Mouse (Mus musculus): ENCODE measurements around the gene Slc4a4. TPM values are rescaled to one million over a fixed set of nuclear protein-coding genes. Genes with fewer than 3 reads are reported as not detected.
A peak's percentile ranks its signal among the peaks of the same experiment; 100 is the strongest.

The Slc4a4 gene
- polyA plus RNA-seq, 1 experiment, result 0.04 TPM

DNA sequence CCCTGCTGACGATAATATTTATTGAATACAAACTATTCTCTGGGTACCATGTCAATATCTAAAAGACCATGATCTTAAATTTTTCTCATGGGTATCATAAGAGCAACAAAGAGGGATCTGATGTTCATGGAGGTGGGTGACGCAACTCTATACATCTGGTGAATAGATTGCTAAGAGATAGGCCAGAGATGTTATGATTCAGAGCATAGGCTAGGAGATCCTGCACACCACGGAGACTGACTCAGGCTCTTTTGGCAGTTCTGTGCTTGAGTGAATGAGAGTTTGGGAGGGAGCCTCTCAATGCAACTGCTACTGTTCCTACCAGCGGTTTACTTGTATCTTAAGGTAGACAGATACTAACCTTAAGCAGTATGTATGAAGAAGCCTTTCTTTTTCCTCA, 79.9 kb downstream of the Slc4a4 start:
- Histone ChIP-seq H3K27me3 (ENCODE audit: control insufficient read depth, insufficient read depth, insufficient read length) (no peaks in the 10 kb centered on the region), H3K79me2 (ENCODE audit: control insufficient read depth, insufficient read depth) (no peaks in the 10 kb centered on the region), H3ac (ENCODE audit: control insufficient read depth, insufficient read length) (no peak overlapping the region), H3K36me3 (ENCODE audit: control insufficient read depth, insufficient read depth) (no peaks in the 10 kb centered on the region), H3K4me2 (ENCODE audit: low read depth) (no peak overlapping the region), H3K4me3 (no peak overlapping the region)
- TF ChIP-seq E2F4 (IDR thresholded peaks at IDR 0.05; ENCODE audit: insufficient read depth), result no peak
- TF ChIP-seq CEBPB (IDR thresholded peaks at IDR 0.05; ENCODE audit: insufficient read depth, poor library complexity, severe bottlenecking), result no peak
- TF ChIP-seq TCF12 (IDR thresholded peaks at IDR 0.05; ENCODE audit: insufficient read depth, poor library complexity, severe bottlenecking), result no peak
- no peak for TF ChIP-seq SRF (IDR thresholded peaks at IDR 0.05; ENCODE audit: control insufficient read depth, insufficient read length, low read depth)
- TF ChIP-seq MAX (IDR thresholded peaks at IDR 0.05; ENCODE audit: low read depth), result no peak
- TF ChIP-seq MYOD1 (IDR thresholded peaks at IDR 0.05; ENCODE audit: control insufficient read depth in 1 of 3, insufficient read length in 2 of 3, low read depth in 2 of 3), result no peak

DNA sequence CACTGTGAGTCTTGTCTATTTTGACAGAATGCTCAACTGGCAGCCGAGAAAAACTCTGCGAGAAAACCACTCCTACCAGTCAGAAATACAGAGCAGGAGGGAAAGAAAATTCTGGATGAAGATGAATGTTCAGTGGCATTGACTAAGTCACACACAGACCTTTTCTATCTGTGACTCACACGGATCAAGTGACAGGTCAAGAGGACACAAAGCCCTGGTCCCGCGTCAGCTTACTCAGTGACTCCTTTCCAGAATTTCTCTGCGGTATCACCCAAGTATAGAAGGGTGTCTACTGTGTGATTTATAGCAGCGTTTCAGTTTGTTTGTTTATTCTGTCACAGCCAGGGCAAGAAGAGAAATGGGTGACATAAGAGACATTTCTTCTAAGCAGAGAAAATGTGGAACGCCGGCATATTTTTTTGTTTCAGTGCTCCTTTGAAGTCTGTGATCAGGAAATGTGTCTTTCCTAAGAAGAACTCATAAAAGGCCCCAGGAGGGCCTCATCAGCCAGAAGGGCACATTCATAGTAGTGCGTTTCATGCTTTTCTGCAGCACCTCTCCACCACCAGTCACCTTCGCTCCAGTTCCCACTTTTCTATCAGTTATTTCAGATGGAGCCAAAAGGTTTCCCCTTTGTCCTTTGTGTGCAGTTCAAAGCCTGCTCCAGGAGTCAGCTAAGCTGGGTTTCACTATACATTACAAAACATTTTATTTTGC, 82.5 kb downstream of the Slc4a4 start:
- Histone ChIP-seq H3ac (ENCODE audit: control insufficient read depth, insufficient read length) (no peak overlapping the region), H3K27me3 (ENCODE audit: control insufficient read depth, insufficient read depth, insufficient read length) (no peaks in the 10 kb centered on the region), H3K36me3 (ENCODE audit: control insufficient read depth, insufficient read depth) (no peaks in the 10 kb centered on the region), H3K4me3 (no peak overlapping the region), H3K79me2 (ENCODE audit: control insufficient read depth, insufficient read depth) (no peaks in the 10 kb centered on the region), H3K4me2 (ENCODE audit: low read depth) (peak overlapping the region; percentile 57)
- no peak for TF ChIP-seq TCF12 (IDR thresholded peaks at IDR 0.05; ENCODE audit: insufficient read depth, poor library complexity, severe bottlenecking)
- no peak for TF ChIP-seq MAX (IDR thresholded peaks at IDR 0.05; ENCODE audit: low read depth)
- TF ChIP-seq MYOD1 (IDR thresholded peaks at IDR 0.05; ENCODE audit: control insufficient read depth in 1 of 3, insufficient read length in 2 of 3, low read depth in 2 of 3), result no peak
- no peak for TF ChIP-seq TCF3 (IDR thresholded peaks at IDR 0.05; ENCODE audit: insufficient read length, low read depth)
- TF ChIP-seq POLR2AphosphoS2 (IDR thresholded peaks at IDR 0.05; ENCODE audit: insufficient read length, low read depth), result no peak
- TF ChIP-seq REST (IDR thresholded peaks at IDR 0.05; ENCODE audit: insufficient read depth, insufficient read length), result no peak
- no peak for TF ChIP-seq SRF (IDR thresholded peaks at IDR 0.05; ENCODE audit: control insufficient read depth, insufficient read length, low read depth)
- no peak for TF ChIP-seq MYOG (IDR thresholded peaks at IDR 0.05; ENCODE audit: control insufficient read depth in 1 of 3, insufficient read depth in 1 of 3, insufficient read length in 2 of 3, low read depth in 2 of 3)

- Histone ChIP-seq H3K4me3 (no peak overlapping the region), H3ac (ENCODE audit: control insufficient read depth, insufficient read length) (no peak overlapping the region), H3K27me3 (ENCODE audit: control insufficient read depth, insufficient read depth, insufficient read length) (no peaks in the 10 kb centered on the region), H3K79me2 (ENCODE audit: control insufficient read depth, insufficient read depth) (no peaks in the 10 kb centered on the region), H3K36me3 (ENCODE audit: control insufficient read depth, insufficient read depth) (no peaks in the 10 kb centered on the region), H3K4me2 (ENCODE audit: low read depth) (no peak overlapping the region)
- no peak for TF ChIP-seq POLR2A (IDR thresholded peaks at IDR 0.05; ENCODE audit: insufficient read length, low read depth)
- TF ChIP-seq CEBPB (IDR thresholded peaks at IDR 0.05; ENCODE audit: insufficient read depth, poor library complexity, severe bottlenecking), result no peak
- TF ChIP-seq SRF (IDR thresholded peaks at IDR 0.05; ENCODE audit: control insufficient read depth, insufficient read length, low read depth), result no peak
- TF ChIP-seq MYOG (IDR thresholded peaks at IDR 0.05; ENCODE audit: control insufficient read depth in 1 of 3, insufficient read depth in 1 of 3, insufficient read length in 2 of 3, low read depth in 2 of 3), result no peak
- TF ChIP-seq TCF3 (IDR thresholded peaks at IDR 0.05; ENCODE audit: insufficient read length, low read depth), result no peak
- no peak for TF ChIP-seq E2F4 (IDR thresholded peaks at IDR 0.05; ENCODE audit: insufficient read depth)
- TF ChIP-seq POLR2AphosphoS2 (IDR thresholded peaks at IDR 0.05; ENCODE audit: insufficient read length, low read depth), result no peak
- no peak for TF ChIP-seq USF1 (IDR thresholded peaks at IDR 0.05; ENCODE audit: low read depth)
- TF ChIP-seq TCF12 (IDR thresholded peaks at IDR 0.05; ENCODE audit: insufficient read depth, poor library complexity, severe bottlenecking), result no peak
- no peak for TF ChIP-seq MYOD1 (IDR thresholded peaks at IDR 0.05; ENCODE audit: control insufficient read depth in 1 of 3, insufficient read length in 2 of 3, low read depth in 2 of 3)
- TF ChIP-seq MAX (IDR thresholded peaks at IDR 0.05; ENCODE audit: low read depth), result no peak
- TF ChIP-seq REST (IDR thresholded peaks at IDR 0.05; ENCODE audit: insufficient read depth, insufficient read length), result no peak
Observed at GRCm38 (mm10) chr5:88971554-88971953, 84.9 kb downstream of the Slc4a4 start.

DNA sequence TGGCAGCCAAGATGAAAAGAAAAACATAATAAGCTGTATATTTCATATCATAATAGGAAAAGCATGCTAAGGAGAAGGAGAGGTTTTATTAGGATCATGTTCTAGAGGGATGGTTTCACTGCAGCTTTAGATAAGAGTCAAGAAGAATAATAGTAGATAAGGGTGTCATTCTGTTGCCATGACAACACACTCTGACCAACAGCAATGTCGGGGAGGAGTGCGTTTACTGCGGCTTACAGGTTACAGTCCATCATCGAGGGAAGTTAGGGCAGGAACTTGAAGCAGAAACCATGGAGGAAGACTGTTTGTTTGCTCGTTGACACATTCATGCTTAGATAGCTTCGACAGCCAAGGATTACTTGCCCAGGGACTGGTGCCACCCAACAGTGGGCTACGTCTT, 85.7 kb downstream of the Slc4a4 start:
- Histone ChIP-seq H3K27me3 (ENCODE audit: control insufficient read depth, insufficient read depth, insufficient read length) (no peaks in the 10 kb centered on the region), H3ac (ENCODE audit: control insufficient read depth, insufficient read length) (no peak overlapping the region), H3K4me3 (no peak overlapping the region), H3K36me3 (ENCODE audit: control insufficient read depth, insufficient read depth) (no peaks in the 10 kb centered on the region), H3K4me2 (ENCODE audit: low read depth) (no peak overlapping the region), H3K79me2 (ENCODE audit: control insufficient read depth, insufficient read depth) (no peaks in the 10 kb centered on the region)
- TF ChIP-seq TCF3 (IDR thresholded peaks at IDR 0.05; ENCODE audit: insufficient read length, low read depth) (no peak), MAX (IDR thresholded peaks at IDR 0.05; ENCODE audit: low read depth) (no peak), SRF (IDR thresholded peaks at IDR 0.05; ENCODE audit: control insufficient read depth, insufficient read length, low read depth) (no peak), TCF12 (IDR thresholded peaks at IDR 0.05; ENCODE audit: insufficient read depth, poor library complexity, severe bottlenecking) (no peak), POLR2AphosphoS2 (IDR thresholded peaks at IDR 0.05; ENCODE audit: insufficient read length, low read depth) (no peak), E2F4 (IDR thresholded peaks at IDR 0.05; ENCODE audit: insufficient read depth) (no peak), POLR2A (IDR thresholded peaks at IDR 0.05; ENCODE audit: insufficient read length, low read depth) (no peak)

DNA sequence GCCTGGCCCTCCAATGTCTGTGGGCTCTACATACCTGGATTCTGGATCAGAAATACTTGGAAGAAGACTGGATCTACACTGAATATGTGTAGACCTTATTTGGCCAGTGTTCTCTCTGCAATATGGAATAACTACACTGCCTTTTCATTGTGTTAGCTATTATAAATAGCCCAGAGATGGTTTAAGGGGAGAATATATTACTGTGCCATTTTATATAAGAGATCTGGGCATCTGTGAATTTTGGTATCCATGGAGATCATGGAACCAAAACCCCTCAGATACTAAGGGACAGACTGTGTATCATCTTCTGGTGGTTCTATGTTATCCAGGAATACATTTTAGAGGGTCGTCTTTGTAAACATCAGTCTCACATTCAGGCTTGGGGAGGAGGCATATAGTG, 86.5 kb downstream of the Slc4a4 start:
- H3K4me3 ChIP-seq, result no peak overlapping the region
- H3K27me3 ChIP-seq (ENCODE audit: control insufficient read depth, insufficient read depth, insufficient read length), result no peaks in the 10 kb centered on the region
- TF ChIP-seq MYOD1 (IDR thresholded peaks at IDR 0.05; ENCODE audit: control insufficient read depth in 1 of 3, insufficient read length in 2 of 3, low read depth in 2 of 3), result no peak
- no peak for TF ChIP-seq REST (IDR thresholded peaks at IDR 0.05; ENCODE audit: insufficient read depth, insufficient read length)
- no peak for TF ChIP-seq SRF (IDR thresholded peaks at IDR 0.05; ENCODE audit: control insufficient read depth, insufficient read length, low read depth)
- no peak for TF ChIP-seq E2F4 (IDR thresholded peaks at IDR 0.05; ENCODE audit: insufficient read depth)
- no peak for TF ChIP-seq POLR2AphosphoS2 (IDR thresholded peaks at IDR 0.05; ENCODE audit: insufficient read length, low read depth)
- TF ChIP-seq MYOG (IDR thresholded peaks at IDR 0.05; ENCODE audit: control insufficient read depth in 1 of 3, insufficient read depth in 1 of 3, insufficient read length in 2 of 3, low read depth in 2 of 3), result no peak
- no peak for TF ChIP-seq POLR2A (IDR thresholded peaks at IDR 0.05; ENCODE audit: insufficient read length, low read depth)
- no peak for TF ChIP-seq TCF12 (IDR thresholded peaks at IDR 0.05; ENCODE audit: insufficient read depth, poor library complexity, severe bottlenecking)
- TF ChIP-seq TCF3 (IDR thresholded peaks at IDR 0.05; ENCODE audit: insufficient read length, low read depth), result no peak
- TF ChIP-seq MAX (IDR thresholded peaks at IDR 0.05; ENCODE audit: low read depth), result no peak
- TF ChIP-seq CEBPB (IDR thresholded peaks at IDR 0.05; ENCODE audit: insufficient read depth, poor library complexity, severe bottlenecking), result no peak
- no peak overlapping the region for H3ac ChIP-seq (ENCODE audit: control insufficient read depth, insufficient read length)
- no peak overlapping the region for H3K4me2 ChIP-seq (ENCODE audit: low read depth)
- no peaks in the 10 kb centered on the region for H3K79me2 ChIP-seq (ENCODE audit: control insufficient read depth, insufficient read depth)
- no peaks in the 10 kb centered on the region for H3K36me3 ChIP-seq (ENCODE audit: control insufficient read depth, insufficient read depth)
